Mouse (Mus musculus) frontal cortex, adult 2 months (tissue): ENCODE results near the gene Grip1. TPM values are rescaled to one million over a fixed set of nuclear protein-coding genes. Genes with fewer than 3 reads are reported as not detected.

Experiments used
- DNase-seq, 2 experiments: peaks; one replicate each; pipeline ENCODE4 v3.0.0; 2022; ENCODE audit warnings: low spot score in 1 of 2; ENCODE audit errors: extremely low spot score in 1 of 2
- polyA plus RNA-seq: library from polyadenylated mRNA; depleted of rRNA; stranded (reverse); fragments of >200 nt; gene quantifications from 2 replicates; pipeline ENCODE4 v1.2.3, GENCODE M21; 2012

Grip1 gene
- polyA plus RNA-seq, 1 experiment: 19.6 TPM

DNA sequence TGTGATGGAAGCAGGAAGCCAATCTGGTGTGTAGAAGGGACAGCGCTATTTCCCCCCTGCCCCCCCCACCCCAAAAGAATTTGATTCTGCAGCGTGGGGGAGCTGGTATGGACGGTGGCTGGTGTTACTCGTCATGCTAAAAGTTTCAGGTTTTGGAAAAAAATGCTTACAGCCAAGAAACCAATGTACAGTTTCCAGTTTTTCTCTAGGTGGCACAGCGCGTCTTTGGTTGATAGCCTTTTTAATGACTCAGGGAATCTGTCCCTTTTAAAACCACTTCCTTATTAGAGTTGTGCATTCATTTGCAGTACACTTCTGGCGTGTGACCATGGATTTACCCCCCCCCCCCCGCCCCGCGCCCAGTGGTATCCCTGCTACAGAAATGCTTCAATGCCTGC lies 1.9 kb downstream of the Grip1 start:
- peak in 1 of 2 experiments; percentile 8 for DNase-seq

- DNase-seq: no peak
Observed at GRCm38 (mm10) chr10:119457121-119457520, 3.5 kb downstream of the Grip1 start.

- no peak for DNase-seq
Observed at GRCm38 (mm10) chr10:119458991-119459390, 5.4 kb downstream of the Grip1 start.

DNA sequence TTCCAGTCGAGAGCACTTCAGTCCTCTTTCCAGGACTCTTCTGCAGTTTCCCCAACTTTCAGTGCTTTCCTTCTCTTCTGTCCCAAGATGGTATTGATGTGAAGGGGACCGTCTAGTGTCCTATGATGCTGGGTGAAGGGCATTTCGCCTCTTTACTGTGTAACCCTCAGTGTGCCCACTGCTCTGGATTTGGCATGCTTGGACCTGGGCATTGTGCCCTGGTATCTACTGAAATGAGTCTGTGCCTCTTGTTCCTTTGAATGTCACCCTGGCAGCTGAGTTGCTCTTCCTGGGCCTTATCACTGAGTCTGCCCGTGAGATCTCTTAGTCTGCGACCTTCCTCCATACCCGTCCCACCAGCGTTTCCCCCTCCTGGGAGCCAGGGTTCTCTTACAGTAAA lies 9.7 kb downstream of the Grip1 start:
- no peak for DNase-seq

DNA sequence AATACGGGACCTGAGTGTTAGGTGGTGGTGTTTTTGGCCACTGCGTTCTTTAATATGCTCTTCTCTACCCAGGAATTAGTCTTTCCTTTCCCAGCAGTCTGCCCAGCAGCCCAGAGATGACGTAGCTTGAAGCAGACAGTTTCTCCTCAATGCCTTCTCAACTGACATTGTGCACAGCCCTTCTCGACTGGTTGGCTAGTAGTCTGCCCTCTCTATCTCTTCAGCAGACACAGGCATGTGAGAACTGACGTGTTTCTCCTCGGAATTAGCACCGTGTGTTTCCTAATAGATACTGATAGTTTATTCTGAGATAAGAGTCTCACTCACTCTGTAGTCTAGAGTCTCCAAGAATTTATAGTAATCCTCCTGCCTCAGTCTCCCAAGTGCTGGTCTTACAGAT lies 10.2 kb downstream of the Grip1 start:
- DNase-seq: no peak

GRCm38 (mm10) chr10:119467976-119468375 lies 14.3 kb downstream of the Grip1 start:
- DNase-seq: no peak

DNA sequence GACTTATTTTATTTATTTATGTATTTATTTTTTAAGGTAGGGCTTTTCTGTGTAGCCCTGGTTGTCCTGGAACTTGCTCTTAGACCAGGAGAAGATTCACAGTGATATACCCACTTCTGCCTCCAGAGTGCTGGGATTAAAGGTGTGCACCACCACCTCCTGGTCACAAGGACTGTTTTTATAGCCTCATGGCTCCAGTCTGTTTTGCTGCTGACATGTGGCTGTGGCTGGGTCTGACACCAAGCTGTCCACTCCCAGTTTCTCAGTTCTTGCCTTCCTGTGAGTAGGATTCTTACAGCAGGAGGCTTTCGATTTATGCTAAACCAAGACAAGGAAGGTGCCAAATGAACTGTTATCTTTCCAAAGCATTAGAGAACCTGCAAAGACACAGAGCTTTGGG lies 16.5 kb downstream of the Grip1 start:
- no peak for DNase-seq

DNA sequence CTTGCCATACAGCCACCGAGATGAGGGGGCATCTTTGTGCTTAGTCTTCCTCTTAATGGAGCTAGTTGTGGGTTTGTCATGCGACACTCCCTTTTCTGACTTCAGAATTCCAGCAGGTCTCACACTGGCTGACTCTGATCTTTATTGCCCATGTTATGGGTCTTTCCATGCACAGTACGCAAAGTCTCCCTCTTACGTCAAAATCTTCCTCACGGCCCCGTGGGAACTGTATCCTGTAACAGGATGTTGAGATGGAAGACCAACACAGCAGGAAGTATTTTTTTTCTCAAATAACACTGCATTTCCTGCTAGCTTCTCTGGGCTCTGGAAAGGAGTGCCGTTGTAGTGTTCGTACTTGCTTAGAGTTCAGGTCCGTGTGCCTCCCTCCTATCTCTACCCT lies 21.5 kb downstream of the Grip1 start:
- no peak for DNase-seq

DNA sequence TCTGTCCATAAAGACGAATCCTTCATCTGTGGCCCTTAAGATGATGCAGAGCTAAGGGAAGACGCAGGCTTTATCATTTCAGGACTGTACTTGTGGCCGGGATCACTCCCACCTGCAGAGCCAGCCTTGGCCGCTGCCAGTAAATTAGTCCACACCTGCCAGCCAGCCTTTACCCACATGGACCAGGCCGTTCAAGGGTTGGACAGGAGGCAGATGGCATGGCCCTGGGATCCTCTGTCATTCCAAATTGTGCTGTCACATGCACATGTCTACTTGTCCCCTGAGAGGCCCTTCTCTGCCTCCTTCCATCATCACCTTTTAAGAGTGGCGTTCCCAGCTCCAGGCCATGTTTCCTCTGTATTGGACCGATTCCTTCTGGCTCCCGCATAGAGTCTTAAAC lies 24.0 kb downstream of the Grip1 start:
- no peak for DNase-seq

GRCm38 (mm10) chr10:119483068-119483705 lies 29.6 kb downstream of the Grip1 start:
- DNase-seq: no peak

DNA sequence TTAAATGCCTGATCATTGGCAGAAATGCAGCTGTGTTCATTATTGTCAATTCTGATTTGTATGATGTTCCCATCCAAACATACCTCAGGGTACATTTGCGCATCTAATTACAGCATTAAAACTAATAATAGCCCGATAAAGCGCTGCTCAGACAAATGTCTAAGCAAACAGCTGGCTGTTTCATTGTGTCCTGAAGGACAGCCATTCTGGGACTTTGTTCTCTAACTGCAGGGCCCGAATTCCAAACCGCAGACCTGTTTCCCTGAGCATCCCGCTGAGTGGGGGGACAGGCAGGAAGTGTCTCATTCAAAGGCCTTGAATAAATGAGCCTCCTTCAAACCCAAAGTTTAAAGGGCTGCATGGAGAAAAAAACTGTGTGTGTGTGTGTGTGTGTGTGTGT lies 30.1 kb downstream of the Grip1 start:
- no peak for DNase-seq

GRCm38 (mm10) chr10:119486936-119487335 lies 33.3 kb downstream of the Grip1 start:
- no peak for DNase-seq

DNA sequence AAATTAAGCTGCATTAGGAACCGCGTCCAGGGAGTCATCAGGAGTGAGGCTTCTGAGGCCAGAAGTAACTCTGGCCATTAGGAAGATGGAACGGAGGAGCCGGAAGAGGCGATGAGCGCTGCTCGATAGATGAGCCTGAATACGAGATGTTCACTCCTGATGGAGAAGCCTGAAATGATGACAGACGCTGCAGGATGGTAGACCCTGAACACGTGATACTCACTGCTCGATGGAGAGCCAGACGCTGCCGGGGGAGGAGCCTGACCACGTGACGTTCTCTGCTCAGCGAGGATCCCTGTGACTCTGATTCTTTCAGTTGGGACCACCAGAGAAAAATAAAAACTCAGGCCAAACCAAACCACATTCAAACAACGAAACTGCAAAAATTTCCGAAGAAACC lies 37.2 kb downstream of the Grip1 start:
- no peak for DNase-seq

- DNase-seq: no peak
Observed at GRCm38 (mm10) chr10:119495317-119495716, 41.7 kb downstream of the Grip1 start.

GRCm38 (mm10) chr10:119496221-119496620 lies 42.6 kb downstream of the Grip1 start:
- no peak for DNase-seq

GRCm38 (mm10) chr10:119521686-119522085 lies 68.1 kb downstream of the Grip1 start:
- no peak for DNase-seq

GRCm38 (mm10) chr10:119525730-119526129 lies 72.1 kb downstream of the Grip1 start:
- DNase-seq: no peak

- DNase-seq: no peak
Observed at GRCm38 (mm10) chr10:119534852-119535251, 81.2 kb downstream of the Grip1 start.

- no peak for DNase-seq
Observed at GRCm38 (mm10) chr10:119541655-119542054, 88.0 kb downstream of the Grip1 start.

- no peak for DNase-seq
Observed at GRCm38 (mm10) chr10:119543771-119544170, 90.1 kb downstream of the Grip1 start.

DNA sequence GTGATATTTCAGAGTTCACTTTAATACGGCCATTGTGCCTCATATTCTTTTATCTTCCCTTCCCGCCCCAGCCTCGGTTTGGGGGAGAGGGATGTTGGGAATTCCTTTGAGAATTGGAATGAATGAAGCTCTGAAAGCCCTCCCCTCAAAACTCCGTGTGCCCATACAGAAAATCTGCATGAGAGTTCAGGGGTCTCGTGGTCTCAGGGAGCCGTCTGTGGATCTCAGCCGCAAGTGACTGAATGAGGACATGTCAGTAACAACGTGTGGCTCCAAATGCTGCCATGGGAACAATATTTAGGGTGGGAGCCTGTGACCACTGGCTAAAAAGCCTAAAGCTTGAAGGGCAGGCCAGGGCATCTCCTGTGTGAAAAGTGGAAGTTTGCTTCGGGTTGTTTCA lies 91.1 kb downstream of the Grip1 start:
- no peak for DNase-seq

GRCm38 (mm10) chr10:119547875-119548274 lies 94.2 kb downstream of the Grip1 start:
- DNase-seq: peak in 1 of 2 experiments; percentile 73

DNA sequence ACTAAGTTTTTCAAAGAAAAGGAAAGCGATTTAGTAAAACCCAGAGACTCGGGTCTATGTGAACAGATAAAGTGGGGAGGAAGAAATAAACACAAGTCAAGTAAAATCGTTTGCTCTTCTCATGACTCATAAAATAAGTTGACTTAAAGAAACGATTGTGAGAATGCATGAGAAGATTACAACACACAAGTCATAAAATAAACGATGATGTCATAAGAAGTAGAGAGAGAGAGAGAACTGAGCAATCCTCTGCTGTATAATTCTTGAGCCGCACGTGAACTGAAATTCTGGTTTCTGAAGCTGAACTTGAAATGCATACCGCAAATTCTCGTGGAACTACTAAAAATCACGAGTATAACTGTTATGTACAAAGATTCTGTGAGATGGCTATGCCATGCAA lies 95.1 kb downstream of the Grip1 start:
- DNase-seq: no peak
